Mouse (Mus musculus): ENCODE data around the gene Acr. TPM values are rescaled to one million over a fixed set of nuclear protein-coding genes. Genes with fewer than 3 reads are reported as not detected.

Gene Acr
- polyA plus RNA-seq, 1 experiment from 2014 or later, result not detected

DNA sequence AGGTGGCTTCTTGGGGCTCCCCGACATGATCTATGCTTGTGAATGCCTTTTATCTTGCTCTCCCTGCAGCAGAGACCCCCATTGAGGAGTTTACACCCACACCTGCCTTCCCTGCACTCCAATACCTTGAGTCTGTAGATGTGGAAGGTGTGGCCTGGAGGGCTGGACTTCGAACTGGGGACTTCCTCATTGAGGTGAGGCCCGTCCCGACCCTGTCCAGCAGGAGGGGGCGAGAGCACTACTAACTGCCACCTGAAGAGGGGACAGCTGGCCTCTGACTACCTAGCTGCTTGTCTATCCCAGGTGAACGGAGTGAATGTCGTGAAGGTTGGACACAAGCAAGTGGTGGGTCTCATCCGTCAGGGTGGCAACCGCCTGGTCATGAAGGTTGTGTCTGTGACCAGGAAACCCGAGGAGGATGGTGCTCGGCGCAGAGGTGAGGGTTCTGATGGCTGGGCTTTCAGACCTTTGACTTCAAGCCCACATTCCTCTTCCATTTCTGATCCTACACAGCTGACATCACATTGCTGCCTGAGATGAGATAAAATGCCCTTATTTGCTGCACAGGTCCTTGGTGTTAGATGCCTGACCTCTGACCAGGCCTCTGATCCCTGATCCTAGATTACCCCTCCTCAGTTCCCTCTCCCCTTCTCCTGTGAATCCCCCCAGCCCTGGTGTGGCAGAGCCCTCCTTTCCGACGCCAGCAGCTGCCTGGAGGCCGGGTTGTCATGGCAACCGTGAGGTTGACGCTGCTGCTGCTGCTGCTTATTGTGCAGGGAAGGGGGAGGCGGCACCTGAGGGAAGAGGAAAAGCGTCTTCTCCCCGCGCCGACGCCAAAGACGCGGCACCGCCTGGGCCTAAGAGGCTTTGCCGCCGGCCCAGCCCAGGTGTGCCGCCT, 35.9 kb upstream of the Acr start:
- Histone ChIP-seq H3K79me2 (ENCODE audit: inconsistent target) (no peaks in the 10 kb centered on the region), H3K36me3 (ENCODE audit: inconsistent target) (no peaks in the 10 kb centered on the region), H3K4me3 (ENCODE audit: inconsistent target) (no peak overlapping the region), H3K27ac (no peak overlapping the region)
- 90% methylated on average over 27 of the region's 29 CpGs for WGBS (ENCODE audit: missing documents)

DNA sequence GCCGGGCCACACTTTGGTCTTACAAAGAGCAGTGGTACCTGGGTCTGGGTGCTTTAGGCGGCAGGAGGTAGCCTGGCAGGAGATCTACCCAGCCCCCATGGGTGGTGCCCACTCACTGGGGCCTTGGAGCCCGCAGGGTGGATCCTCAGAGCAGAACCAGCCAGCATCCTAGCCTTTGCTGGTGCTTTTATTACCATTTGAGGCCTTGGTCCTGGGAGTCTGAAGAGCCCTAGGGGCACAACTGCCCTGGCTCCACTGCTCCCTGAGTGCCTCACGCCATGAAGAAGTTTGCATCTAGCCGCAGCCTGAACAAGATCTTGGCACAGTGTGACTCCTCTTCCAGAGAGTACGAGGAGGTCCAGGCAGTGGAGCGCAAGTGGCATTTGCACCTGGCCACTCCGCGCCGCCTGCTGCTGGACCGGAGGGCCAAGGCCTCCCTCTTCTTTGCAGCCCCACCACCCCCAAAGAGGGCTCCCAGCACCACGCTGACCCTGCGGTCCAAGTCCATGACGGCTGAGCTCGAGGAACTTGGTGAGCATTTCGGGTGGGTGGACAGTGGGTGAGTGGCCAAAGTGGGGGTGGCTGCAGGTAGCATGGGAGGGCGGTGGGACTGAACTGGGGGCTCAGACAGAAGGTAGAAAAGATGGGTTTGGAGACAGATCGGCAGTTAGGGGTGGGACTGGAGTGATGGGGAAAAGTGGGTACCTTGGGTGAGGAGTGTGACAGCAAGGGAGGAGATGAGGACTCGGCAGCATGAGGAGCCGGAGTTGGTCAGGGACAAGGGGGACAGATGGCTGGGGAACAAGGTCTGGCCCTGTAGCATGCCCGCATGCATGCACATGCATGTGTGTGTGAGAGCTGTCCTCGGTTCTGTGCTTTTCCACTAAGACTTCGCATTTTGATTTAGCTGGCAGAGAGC, 34.9 kb upstream of the Acr start:
- 95% methylated on average over 18 of the region's 23 CpGs for WGBS (ENCODE audit: missing documents)
- Histone ChIP-seq H3K36me3 (ENCODE audit: inconsistent target) (no peaks in the 10 kb centered on the region), H3K79me2 (ENCODE audit: inconsistent target) (no peaks in the 10 kb centered on the region), H3K27ac (no peak overlapping the region), H3K4me3 (ENCODE audit: inconsistent target) (no peak overlapping the region)

DNA sequence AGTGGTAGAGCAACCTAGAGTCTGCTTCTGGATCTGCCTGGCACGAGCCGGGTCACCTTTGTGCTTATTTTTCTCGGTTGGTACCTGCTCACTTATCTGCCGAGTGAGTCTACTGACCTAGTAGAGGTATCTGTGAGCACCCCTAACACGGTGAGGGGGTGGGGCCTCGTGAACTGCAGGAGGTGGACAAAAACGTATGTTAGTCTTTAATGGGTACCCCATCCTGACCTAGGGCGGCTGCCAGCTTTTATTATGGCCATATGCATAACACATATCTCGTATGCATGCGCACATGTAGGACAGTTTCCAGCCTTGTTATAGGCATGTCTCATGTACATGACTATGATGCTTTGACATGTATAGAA, 34.3 kb upstream of the Acr start:
- H3K4me3 ChIP-seq (ENCODE audit: inconsistent target), result no peak overlapping the region
- 94% methylated on average over 10 of the region's 10 CpGs for WGBS (ENCODE audit: missing documents)
- no peaks in the 10 kb centered on the region for H3K79me2 ChIP-seq (ENCODE audit: inconsistent target)
- no peaks in the 10 kb centered on the region for H3K36me3 ChIP-seq (ENCODE audit: inconsistent target)
- H3K27ac ChIP-seq, result no peak overlapping the region

DNA sequence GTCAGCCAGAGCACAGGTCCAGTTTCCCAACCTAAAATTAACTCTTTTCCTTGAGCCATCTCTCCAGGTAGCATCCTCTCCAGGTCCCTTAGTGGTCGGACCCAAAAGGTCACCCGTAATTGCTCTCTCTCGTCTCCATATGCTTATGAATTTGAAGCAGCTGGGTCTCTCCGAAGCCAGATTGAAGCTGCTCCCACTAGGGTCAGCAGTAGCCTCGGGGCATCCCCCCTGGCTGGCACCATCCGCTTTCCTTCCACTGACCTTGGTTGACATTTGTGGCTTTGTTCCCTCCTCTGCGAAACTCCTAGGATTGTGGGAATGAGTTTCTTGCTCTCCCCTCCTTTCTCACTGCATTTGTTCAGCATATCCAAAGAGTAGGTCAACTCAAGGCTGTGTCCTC, 24.0 kb upstream of the Acr start:
- 95% methylated on average over 7 of the region's 7 CpGs for WGBS (ENCODE audit: missing documents)

DNA sequence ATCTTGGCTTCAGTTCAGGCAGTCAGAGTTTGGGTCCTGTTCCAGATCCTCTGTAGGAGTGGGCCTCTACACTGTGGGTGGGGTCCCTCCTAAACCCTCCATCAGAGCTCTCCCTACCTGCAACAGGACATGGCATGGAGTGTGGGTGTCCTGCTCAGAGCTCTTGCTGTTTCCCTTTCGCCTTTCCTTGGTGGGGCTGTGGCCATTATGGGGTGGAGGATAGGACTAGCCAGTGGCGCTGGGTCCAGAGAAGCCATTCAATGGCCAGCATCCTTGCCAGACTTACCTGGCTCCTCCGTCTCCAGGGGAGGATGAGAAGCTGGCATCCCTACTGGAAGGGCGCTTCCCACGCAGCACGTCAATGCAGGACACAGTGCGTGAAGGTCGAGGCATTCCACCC, 20.8 kb upstream of the Acr start:
- no peak overlapping the region for H3K4me3 ChIP-seq (ENCODE audit: inconsistent target)
- H3K36me3 ChIP-seq (ENCODE audit: inconsistent target), result no peaks in the 10 kb centered on the region
- no peaks in the 10 kb centered on the region for H3K79me2 ChIP-seq (ENCODE audit: inconsistent target)
- no peak overlapping the region for H3K27ac ChIP-seq
- WGBS (ENCODE audit: missing documents), result 89% methylated on average over 2 of the region's 8 CpGs

More for the DNA sequence above, 24.0 kb upstream of the Acr start:
- Histone ChIP-seq H3K36me3 (ENCODE audit: inconsistent target) (no peaks in the 10 kb centered on the region), H3K4me3 (ENCODE audit: inconsistent target) (no peak overlapping the region), H3K79me2 (ENCODE audit: inconsistent target) (no peaks in the 10 kb centered on the region), H3K27ac (no peak overlapping the region)

DNA sequence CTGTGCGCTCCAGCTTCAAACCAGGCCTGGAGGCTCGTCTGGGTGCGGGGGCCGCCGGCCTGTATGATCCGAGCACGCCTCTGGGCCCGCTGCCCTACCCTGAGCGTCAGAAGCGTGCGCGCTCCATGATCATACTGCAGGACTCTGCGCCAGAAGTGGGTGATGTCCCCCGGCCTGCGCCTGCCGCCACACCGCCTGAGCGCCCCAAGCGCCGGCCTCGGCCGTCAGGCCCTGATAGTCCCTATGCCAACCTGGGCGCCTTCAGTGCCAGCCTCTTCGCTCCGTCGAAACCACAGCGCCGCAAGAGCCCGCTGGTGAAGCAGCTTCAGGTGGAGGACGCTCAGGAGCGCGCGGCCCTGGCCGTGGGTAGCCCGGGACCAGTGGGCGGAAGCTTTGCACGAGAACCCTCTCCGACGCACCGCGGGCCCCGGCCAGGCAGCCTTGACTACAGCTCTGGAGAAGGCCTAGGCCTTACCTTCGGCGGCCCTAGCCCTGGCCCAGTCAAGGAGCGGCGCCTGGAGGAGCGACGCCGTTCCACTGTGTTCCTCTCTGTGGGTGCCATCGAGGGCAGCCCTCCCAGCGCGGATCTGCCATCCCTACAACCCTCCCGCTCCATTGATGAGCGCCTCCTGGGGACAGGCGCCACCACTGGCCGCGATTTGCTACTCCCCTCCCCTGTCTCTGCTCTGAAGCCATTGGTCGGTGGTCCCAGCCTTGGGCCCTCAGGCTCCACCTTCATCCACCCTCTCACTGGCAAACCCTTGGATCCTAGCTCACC, 20.1 kb upstream of the Acr start:
- Histone ChIP-seq H3K4me3 (ENCODE audit: inconsistent target) (no peak overlapping the region), H3K36me3 (ENCODE audit: inconsistent target) (no peaks in the 10 kb centered on the region), H3K27ac (no peak overlapping the region), H3K79me2 (ENCODE audit: inconsistent target) (no peaks in the 10 kb centered on the region)
- 94% methylated on average over 32 of the region's 58 CpGs for WGBS (ENCODE audit: missing documents)

DNA sequence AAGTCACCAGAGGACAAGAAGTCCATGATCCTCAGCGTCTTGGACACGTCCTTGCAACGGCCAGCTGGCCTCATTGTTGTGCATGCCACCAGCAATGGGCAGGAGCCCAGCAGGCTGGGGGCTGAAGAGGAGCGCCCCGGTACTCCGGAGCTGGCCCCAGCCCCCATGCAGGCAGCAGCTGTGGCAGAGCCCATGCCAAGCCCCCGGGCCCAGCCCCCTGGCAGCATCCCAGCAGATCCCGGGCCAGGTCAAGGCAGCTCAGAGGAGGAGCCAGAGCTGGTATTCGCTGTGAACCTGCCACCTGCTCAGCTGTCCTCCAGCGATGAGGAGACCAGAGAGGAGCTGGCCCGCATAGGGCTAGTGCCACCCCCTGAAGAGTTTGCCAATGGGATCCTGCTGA, 19.3 kb upstream of the Acr start:
- no peaks in the 10 kb centered on the region for H3K79me2 ChIP-seq (ENCODE audit: inconsistent target)
- 91% methylated on average over 11 of the region's 11 CpGs for WGBS (ENCODE audit: missing documents)
- H3K36me3 ChIP-seq (ENCODE audit: inconsistent target), result no peaks in the 10 kb centered on the region
- no peak overlapping the region for H3K27ac ChIP-seq
- no peak overlapping the region for H3K4me3 ChIP-seq (ENCODE audit: inconsistent target)

DNA sequence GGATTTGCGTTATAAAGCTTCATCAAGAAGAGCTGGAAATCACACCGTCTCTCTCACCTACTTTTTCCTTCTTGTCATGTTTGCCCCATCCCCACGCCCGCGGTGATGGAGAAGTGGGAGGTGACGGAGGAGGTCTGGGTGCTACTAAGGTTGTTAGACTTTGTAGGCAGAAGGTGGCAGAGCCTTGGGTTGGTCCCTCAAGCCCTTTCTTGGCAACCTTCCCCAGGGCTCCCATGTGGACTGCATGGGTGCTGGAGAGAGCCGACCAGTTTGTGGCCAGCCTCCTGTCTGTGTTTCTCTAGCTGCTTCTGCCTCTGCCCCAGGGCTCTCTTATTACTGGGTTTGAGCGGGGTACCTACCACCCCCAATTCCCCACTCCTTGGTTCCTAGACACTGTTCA, 17.6 kb upstream of the Acr start:
- WGBS (ENCODE audit: missing documents), result 96% methylated on average over 8 of the region's 8 CpGs
- no peak overlapping the region for H3K27ac ChIP-seq
- H3K36me3 ChIP-seq (ENCODE audit: inconsistent target), result no peaks in the 10 kb centered on the region

DNA sequence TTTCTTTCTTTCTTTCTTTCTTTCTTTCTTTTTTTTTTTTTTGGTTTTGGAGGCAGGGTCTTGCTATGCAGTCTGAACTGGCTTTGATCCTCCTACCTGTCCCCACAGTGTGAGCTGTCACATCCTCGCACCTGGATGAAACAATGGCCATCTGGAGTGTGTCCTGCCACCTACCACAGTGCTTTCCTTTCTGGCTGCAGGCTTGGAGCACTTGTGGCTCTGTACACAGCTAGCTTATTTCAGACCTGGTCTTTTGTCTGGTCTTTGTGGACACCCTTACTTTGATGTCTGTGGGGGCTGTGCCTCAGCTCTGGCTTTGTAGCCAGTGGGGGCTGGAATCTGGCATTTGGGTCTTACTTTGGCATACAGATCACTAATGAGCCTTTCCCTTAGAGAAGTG, 16.4 kb upstream of the Acr start:
- no peaks in the 10 kb centered on the region for H3K36me3 ChIP-seq (ENCODE audit: inconsistent target)
- WGBS (ENCODE audit: missing documents), result 85% methylated on average over 1 of the region's 1 CpGs

More for the DNA sequence above, 17.6 kb upstream of the Acr start:
- Histone ChIP-seq H3K79me2 (ENCODE audit: inconsistent target) (no peaks in the 10 kb centered on the region), H3K4me3 (ENCODE audit: inconsistent target) (no peak overlapping the region)

DNA sequence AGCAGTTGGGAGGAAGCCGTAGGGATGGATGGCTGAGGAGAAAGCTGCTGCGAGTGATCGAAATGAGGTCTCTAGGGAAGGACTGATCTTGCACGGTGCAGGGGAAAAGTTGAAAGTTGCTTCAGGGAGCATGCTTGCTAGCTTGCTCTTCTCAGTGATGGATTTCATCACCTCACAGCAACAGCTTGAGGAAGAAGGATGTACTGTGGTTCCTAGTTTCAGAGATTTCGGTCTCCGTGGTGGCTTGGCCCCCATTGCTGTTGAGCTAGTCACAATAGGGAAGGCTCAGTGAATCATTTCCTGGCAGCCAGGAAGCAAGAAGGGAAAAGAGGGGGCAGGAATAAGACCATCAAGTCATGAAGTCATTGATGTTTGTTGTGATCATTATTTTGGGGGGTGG, 12.5 kb upstream of the Acr start:
- Histone ChIP-seq H3K36me3 (ENCODE audit: inconsistent target) (no peaks in the 10 kb centered on the region), H3K27ac (no peak overlapping the region)
- 55% methylated on average over 6 of the region's 6 CpGs for WGBS (ENCODE audit: missing documents)

More for the DNA sequence above, 16.4 kb upstream of the Acr start:
- H3K4me3 ChIP-seq (ENCODE audit: inconsistent target), result no peak overlapping the region
- H3K27ac ChIP-seq, result no peak overlapping the region
- H3K79me2 ChIP-seq (ENCODE audit: inconsistent target), result no peaks in the 10 kb centered on the region

DNA sequence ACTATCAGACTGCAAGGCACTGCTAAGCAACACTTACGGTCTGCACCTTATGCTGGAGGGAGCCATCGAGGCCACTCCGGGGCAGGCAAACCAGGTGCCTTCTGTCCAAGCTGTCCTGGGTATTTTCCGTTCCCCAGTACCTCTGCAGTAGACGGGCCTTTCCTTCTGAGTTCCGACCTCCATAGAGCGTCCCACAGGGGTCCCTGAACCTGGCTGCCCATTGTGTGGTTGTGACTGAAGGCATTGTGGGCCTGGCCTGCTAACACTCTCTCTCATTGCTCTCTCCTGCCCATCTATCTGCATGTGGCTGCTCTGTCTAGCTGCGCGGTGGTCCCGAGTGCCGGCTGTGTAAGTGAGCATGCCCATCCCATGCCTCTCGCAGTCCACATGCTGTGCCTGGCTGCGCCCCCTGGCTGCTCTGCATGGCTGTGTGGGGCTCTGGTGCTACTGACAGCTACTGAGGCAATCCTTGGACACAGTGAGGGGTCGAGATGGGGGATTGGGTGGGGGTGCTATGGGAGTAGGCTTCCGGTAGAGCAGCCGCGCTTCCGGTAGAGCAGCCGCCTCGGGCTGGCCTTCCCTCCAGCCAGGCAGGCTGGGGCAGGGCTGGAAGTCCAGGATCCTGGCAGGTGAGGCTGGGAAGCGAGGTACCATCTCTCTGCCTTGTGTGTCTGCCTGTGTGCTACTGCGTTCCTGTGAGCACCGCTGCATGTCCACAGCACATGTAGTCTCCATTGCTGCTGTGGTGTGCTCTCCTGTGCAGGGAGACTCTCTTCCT, 11.5 kb upstream of the Acr start:
- Histone ChIP-seq H3K79me2 (ENCODE audit: inconsistent target) (no peaks in the 10 kb centered on the region), H3K4me3 (ENCODE audit: inconsistent target) (no peak overlapping the region), H3K36me3 (ENCODE audit: inconsistent target) (no peaks in the 10 kb centered on the region), H3K27ac (no peak overlapping the region)
- 93% methylated on average over 22 of the region's 23 CpGs for WGBS (ENCODE audit: missing documents)

More for the DNA sequence above, 12.5 kb upstream of the Acr start:
- no peaks in the 10 kb centered on the region for H3K79me2 ChIP-seq (ENCODE audit: inconsistent target)
- H3K4me3 ChIP-seq (ENCODE audit: inconsistent target), result no peak overlapping the region

DNA sequence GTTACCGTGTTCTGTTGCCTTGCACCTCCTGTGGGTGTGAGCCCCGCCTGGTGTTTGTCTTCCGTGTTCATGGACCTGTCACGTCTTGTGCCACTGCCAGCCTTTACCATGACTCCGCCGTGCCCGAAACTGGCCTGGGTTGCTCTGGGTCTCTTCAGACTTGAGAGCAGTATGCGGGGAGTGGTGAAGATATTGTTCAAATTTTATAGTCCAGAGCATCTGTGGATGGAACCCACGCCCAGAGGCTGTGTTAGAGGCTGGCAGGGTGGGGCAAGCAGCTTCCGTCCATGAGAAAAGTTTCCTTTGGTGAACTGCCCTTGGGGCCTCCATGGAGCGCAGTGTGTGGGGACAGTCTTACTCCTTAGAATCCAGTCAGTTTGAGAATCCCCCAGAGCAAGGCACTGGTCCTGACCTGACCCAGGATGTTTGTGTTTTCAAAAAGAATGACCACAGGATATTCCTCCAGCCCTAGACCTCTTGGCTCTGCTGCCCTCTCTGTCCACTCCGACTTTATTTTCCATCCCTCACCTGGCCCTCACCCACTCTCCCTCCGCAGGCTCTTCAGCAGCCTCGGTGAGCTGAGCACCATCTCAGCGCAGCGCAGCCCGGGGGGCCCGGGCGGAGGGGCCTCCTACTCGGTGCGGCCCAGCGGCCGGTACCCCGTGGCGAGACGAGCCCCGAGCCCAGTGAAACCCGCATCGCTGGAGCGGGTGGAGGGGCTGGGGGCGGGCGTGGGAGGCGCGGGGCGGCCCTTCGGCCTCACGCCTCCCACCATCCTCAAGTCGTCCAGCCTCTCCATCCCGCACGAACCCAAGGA, 10.7 kb upstream of the Acr start:
- WGBS (ENCODE audit: missing documents), result 91% methylated on average over 24 of the region's 40 CpGs
- Histone ChIP-seq H3K79me2 (ENCODE audit: inconsistent target) (no peaks in the 10 kb centered on the region), H3K36me3 (ENCODE audit: inconsistent target) (no peaks in the 10 kb centered on the region), H3K4me3 (ENCODE audit: inconsistent target) (no peak overlapping the region), H3K27ac (no peak overlapping the region)

DNA sequence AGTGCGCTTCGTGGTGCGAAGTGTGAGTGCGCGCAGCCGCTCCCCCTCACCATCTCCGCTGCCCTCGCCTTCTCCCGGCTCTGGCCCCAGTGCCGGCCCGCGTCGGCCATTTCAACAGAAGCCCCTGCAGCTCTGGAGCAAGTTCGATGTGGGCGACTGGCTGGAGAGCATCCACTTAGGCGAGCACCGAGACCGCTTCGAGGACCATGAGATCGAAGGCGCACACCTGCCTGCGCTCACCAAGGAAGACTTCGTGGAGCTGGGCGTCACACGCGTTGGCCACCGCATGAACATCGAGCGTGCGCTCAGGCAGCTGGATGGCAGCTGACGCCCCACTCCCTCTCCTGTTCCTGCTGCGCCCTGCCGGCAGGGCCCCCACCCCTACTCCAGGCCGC, 10.1 kb upstream of the Acr start:
- 91% methylated on average over 34 of the region's 34 CpGs for WGBS (ENCODE audit: missing documents)
- no peak overlapping the region for H3K27ac ChIP-seq
- no peak overlapping the region for H3K4me3 ChIP-seq (ENCODE audit: inconsistent target)
- no peaks in the 10 kb centered on the region for H3K79me2 ChIP-seq (ENCODE audit: inconsistent target)
- no peaks in the 10 kb centered on the region for H3K36me3 ChIP-seq (ENCODE audit: inconsistent target)
